Mouse (Mus musculus): Measurements from ENCODE around the gene Mr1. TPM values are rescaled to one million over a fixed set of nuclear protein-coding genes. Genes with fewer than 3 reads are reported as not detected.

Mr1 gene
- polyA plus RNA-seq, 1 experiment from 2014 or later: 4.2 TPM

GRCm38 (mm10) chr1:155102631-155103030, 44.0 kb downstream of the Mr1 start:
- ATAC-seq (ENCODE audit: low FRiP score, low TSS enrichment): no peak
- TF ChIP-seq EP300 (optimal IDR thresholded peaks at IDR 0.05) (no peak), CTCF (IDR thresholded peaks at IDR 0.05; ENCODE audit: low read depth) (no peak)
- WGBS: 74% methylated on average over 4 of the region's 4 CpGs
- no peak overlapping the region for H3K27ac ChIP-seq (replicated peaks)
- no peak overlapping the region for H3K4me2 ChIP-seq (replicated peaks; ENCODE audit: low read depth)
- DNase-seq (ENCODE audit: low spot score): no peak
- H3K27me3 ChIP-seq (ENCODE audit: control insufficient read depth, insufficient read depth, low read length): no peaks in the 10 kb centered on the region
- no peak overlapping the region for H3K4me3 ChIP-seq (ENCODE audit: low read depth, low read length)
- H3K36me3 ChIP-seq (ENCODE audit: control insufficient read depth, insufficient read depth, low read length): no peaks in the 10 kb centered on the region
- H3K4me1 ChIP-seq (replicated peaks; ENCODE audit: control insufficient read depth, insufficient read depth): peaks cover 2% of the 10 kb centered on the region; the same call in 1 of the 2 replicates
- H3K9ac ChIP-seq (ENCODE audit: low read length): no peak overlapping the region
- no peaks in the 10 kb centered on the region for H3K9me3 ChIP-seq (ENCODE audit: control insufficient read depth, low read length)

GRCm38 (mm10) chr1:155099280-155099848, 47.2 kb downstream of the Mr1 start, which contains the start of gene Ier5:
Gene Ier5, minus strand, starts transcription at chr1:155099636.
- no peaks in the 10 kb centered on the region for H3K36me3 ChIP-seq (ENCODE audit: control insufficient read depth, insufficient read depth, low read length)
- no peaks in the 10 kb centered on the region for H3K27me3 ChIP-seq (ENCODE audit: control insufficient read depth, insufficient read depth, low read length)

GRCm38 (mm10) chr1:155098486-155099279, 47.9 kb downstream of the Mr1 start:
- Histone ChIP-seq H3K36me3 (ENCODE audit: control insufficient read depth, insufficient read depth, low read length) (no peaks in the 10 kb centered on the region), H3K4me3 (ENCODE audit: low read depth, low read length) (peak overlapping the region; percentile 84), H3K27me3 (ENCODE audit: control insufficient read depth, insufficient read depth, low read length) (no peaks in the 10 kb centered on the region), H3K9me3 (ENCODE audit: control insufficient read depth, low read length) (no peaks in the 10 kb centered on the region), H3K4me1 (replicated peaks; ENCODE audit: control insufficient read depth, insufficient read depth) (peaks cover 6% of the 10 kb centered on the region), H3K9ac (ENCODE audit: low read length) (peak overlapping the region; percentile 94), H3K4me2 (replicated peaks; ENCODE audit: low read depth) (peak overlapping the region; percentile 76), H3K27ac (replicated peaks) (peak overlapping the region; percentile 90)
- under 1% methylated on average over 90 of the region's 93 CpGs for WGBS
- DNase-seq (ENCODE audit: low spot score): peak; percentile 65
- peak; percentile 55 for ATAC-seq (ENCODE audit: low FRiP score, low TSS enrichment)
- TF ChIP-seq EP300 (optimal IDR thresholded peaks at IDR 0.05): no peak

More at GRCm38 (mm10) chr1:155099280-155099848, 47.2 kb downstream of the Mr1 start, which contains the start of gene Ier5:
- no peak for TF ChIP-seq EP300 (optimal IDR thresholded peaks at IDR 0.05)
- Histone ChIP-seq H3K4me1 (replicated peaks; ENCODE audit: control insufficient read depth, insufficient read depth) (peaks cover 2% of the 10 kb centered on the region; the same call in 1 of the 2 replicates), H3K9ac (ENCODE audit: low read length) (peak within 1 kb of the TSS; percentile 94), H3K27ac (replicated peaks) (peak within 1 kb of the TSS; percentile 90), H3K4me2 (replicated peaks; ENCODE audit: low read depth) (peak within 1 kb of the TSS; percentile 76), H3K9me3 (ENCODE audit: control insufficient read depth, low read length) (no peaks in the 10 kb centered on the region), H3K4me3 (ENCODE audit: low read depth, low read length) (peak within 1 kb of the TSS; percentile 84)
- DNase-seq (ENCODE audit: low spot score) (peak; percentile 95), ATAC-seq (ENCODE audit: low FRiP score, low TSS enrichment) (peak; percentile 99)
- under 1% methylated on average over 40 of the region's 40 CpGs for WGBS

GRCm38 (mm10) chr1:155097931-155098485, 48.6 kb downstream of the Mr1 start:
- Histone ChIP-seq H3K4me1 (replicated peaks; ENCODE audit: control insufficient read depth, insufficient read depth) (peaks cover 13% of the 10 kb centered on the region), H3K4me2 (replicated peaks; ENCODE audit: low read depth) (peak overlapping the region; percentile 76), H3K27me3 (ENCODE audit: control insufficient read depth, insufficient read depth, low read length) (no peaks in the 10 kb centered on the region), H3K9me3 (ENCODE audit: control insufficient read depth, low read length) (no peaks in the 10 kb centered on the region), H3K27ac (replicated peaks) (peak overlapping the region; percentile 90), H3K36me3 (ENCODE audit: control insufficient read depth, insufficient read depth, low read length) (no peaks in the 10 kb centered on the region), H3K9ac (ENCODE audit: low read length) (peak overlapping the region; percentile 94), H3K4me3 (ENCODE audit: low read depth, low read length) (peak overlapping the region; percentile 84)
- WGBS: 0% methylated on average over 31 of the region's 33 CpGs
- DNase-seq (ENCODE audit: low spot score): peak; percentile 42
- TF ChIP-seq EP300 (optimal IDR thresholded peaks at IDR 0.05): no peak
- TF ChIP-seq CTCF (IDR thresholded peaks at IDR 0.05; ENCODE audit: low read depth): no peak
- no peak for ATAC-seq (ENCODE audit: low FRiP score, low TSS enrichment)

GRCm38 (mm10) chr1:155097354-155097753, 49.3 kb downstream of the Mr1 start:
- Histone ChIP-seq H3K4me3 (ENCODE audit: low read depth, low read length) (peak overlapping the region; percentile 84), H3K36me3 (ENCODE audit: control insufficient read depth, insufficient read depth, low read length) (no peaks in the 10 kb centered on the region), H3K4me2 (replicated peaks; ENCODE audit: low read depth) (peak overlapping the region; percentile 76), H3K27me3 (ENCODE audit: control insufficient read depth, insufficient read depth, low read length) (no peaks in the 10 kb centered on the region), H3K9me3 (ENCODE audit: control insufficient read depth, low read length) (no peaks in the 10 kb centered on the region), H3K27ac (replicated peaks) (peak overlapping the region; percentile 90; the same call in 1 of the 2 replicates), H3K9ac (ENCODE audit: low read length) (peak overlapping the region; percentile 94), H3K4me1 (replicated peaks; ENCODE audit: control insufficient read depth, insufficient read depth) (peaks cover 18% of the 10 kb centered on the region)
- ATAC-seq (ENCODE audit: low FRiP score, low TSS enrichment) (no peak), DNase-seq (ENCODE audit: low spot score) (peak; percentile 49)
- no peak for TF ChIP-seq CTCF (IDR thresholded peaks at IDR 0.05; ENCODE audit: low read depth)
- TF ChIP-seq EP300 (optimal IDR thresholded peaks at IDR 0.05): no peak
- WGBS: 17% methylated on average over 6 of the region's 6 CpGs
